Mouse (Mus musculus): Measurements from ENCODE around the gene Tifa. TPM values are rescaled to one million over a fixed set of nuclear protein-coding genes. Genes with fewer than 3 reads are reported as not detected.

The Tifa gene
- not detected for polyA plus RNA-seq (2017; shearing (Covaris generic))

DNA sequence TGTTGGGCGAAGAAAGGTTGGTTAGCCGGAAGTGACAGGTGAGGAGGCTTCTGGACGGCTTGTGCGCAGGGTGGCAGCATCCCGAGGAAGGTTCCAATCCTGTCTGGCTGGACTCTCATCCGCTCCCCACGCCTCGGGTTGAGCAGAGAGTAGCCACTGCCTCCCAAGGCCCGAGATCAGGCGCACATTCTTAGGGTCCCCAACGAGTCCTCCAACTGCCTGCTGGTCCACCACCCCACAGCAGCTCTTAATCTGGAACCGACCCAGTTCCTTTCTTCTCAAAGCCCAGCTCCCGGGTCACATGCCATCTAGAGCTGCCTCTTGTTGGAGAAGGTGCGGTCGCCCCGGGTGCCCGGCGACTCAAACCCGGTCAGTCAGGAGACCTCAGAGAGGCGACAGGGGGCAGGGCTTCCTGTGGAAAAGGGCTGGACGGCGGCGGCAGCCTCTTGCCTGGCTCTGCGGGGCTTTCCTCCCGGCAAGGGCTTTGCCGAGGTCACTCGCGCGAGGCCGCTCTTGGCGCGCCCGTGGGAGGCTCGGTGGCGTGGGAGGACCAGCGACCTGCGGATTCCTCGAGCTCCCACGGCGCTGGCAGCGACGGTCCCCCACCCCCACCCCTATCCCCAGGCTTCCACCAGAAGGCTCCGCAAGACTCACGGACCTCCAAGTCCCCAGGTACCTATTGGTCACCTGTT lies at the start of gene Tifa:
Tifa (plus strand) TSS at position 306 of the 692 bp plus-strand sequence.

DNA sequence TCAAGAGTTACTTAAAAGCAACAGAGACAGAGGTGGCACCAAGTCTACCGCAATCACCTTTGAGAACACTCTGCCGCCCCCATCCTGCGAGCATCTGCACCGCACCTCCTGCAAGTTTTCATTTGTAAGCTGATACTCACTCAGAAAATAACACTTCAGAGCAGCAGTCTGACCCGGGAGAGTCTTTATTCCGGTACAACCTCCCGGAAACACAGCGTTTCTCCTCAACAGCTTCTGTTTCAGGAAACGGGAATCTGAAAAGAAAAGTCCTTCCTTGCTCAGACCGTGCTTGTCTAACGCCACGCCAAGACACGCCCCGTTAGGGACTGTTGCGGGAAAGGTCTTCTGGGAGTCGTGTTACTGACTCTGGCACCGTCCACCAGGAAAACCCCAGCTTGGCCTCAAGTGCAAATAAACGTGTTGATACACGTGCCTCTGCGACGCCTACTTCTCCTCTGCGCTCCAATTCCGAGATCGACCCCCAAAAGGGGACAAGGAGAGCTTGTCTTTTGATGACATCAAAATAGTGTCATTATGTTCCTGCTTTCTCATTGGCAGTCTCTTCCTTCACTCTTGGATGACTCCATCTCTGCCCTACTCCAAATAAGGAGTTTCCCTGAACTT lies 9.5 kb upstream of the Tifa start, which contains the start of gene Alpk1:
Alpk1 (minus strand) TSS at position 507 of the 624 bp plus-strand sequence.

DNA sequence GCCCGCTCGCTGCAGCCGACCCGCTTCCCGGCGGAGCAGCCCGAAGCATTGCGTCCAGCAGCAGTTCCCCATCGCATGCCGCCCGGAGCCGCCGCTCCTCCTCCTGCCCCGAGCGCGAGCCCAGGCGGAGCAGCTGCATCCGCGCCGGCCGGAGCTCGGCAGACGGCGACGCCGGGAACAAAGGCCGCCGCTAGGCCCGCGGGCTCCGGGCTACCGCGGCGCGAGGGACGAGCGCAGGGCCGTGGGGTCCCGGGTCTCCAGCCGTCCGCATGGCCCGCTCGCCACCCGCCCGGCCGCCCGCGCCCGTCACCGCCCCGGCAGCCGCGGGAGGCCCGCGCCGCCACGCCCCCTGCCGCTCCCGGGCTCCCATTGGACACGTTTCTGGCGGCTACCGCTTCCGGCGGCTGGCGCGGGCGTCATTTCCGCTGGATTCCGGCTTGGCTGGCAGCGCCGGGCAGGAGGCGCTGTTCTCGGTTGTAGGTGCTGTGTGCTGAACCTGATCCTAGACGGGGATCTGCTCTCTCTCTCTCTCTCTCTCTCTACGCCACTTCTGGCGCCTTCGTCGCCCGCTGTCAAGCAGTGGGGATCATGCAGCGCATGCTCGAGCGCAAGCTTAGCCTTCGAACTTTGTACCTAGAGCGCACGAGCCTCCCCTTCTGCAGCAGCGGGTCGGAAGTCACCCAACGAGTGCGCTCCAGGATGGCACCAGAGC lies 47.7 kb downstream of the Tifa start, which contains the start of gene Ap1ar:
Ap1ar (minus strand) TSS at position 370 of the 712 bp plus-strand sequence.

Other genes with a start within 250 kb of the Tifa start
- gene Larp7, start 236.5 kb upstream of the Tifa start, polyA plus RNA-seq (2017; shearing (Covaris generic)), result 79.8 TPM
- 3.6 TPM for gene Zgrf1, start 236.3 kb upstream of the Tifa start, polyA plus RNA-seq (2017; shearing (Covaris generic))
- gene Neurog2, start 156.7 kb upstream of the Tifa start, polyA plus RNA-seq (2017; shearing (Covaris generic)), result not detected
- 0.78 TPM for gene Alpk1, start 9.3 kb upstream of the Tifa start, polyA plus RNA-seq (2017; shearing (Covaris generic))
- 51.6 TPM for gene Ap1ar, start 47.7 kb downstream of the Tifa start, polyA plus RNA-seq (2017; shearing (Covaris generic))
- gene Fam241a, start 106.5 kb downstream of the Tifa start, polyA plus RNA-seq (2017; shearing (Covaris generic)), result 34.5 TPM